Mouse (Mus musculus) myocyte (in vitro differentiated cells): Measurements from ENCODE around the gene Armcx5. TPM values are rescaled to one million over a fixed set of nuclear protein-coding genes. Genes with fewer than 3 reads are reported as not detected.
"Not testable (repeated sequence)": the region's sequence is repeated elsewhere in the genome, so short reads cannot be mapped to it uniquely, and the experiment has no call there.

Experiments
- H3K27me3 ChIP-seq: one replicate; pipeline ENCODE4 v1.6.1; 2011; ENCODE audit not compliant: control insufficient read depth, insufficient read depth, insufficient read length
- H3K36me3 ChIP-seq: one replicate; pipeline ENCODE4 v1.6.1; 2011; ENCODE audit not compliant: control insufficient read depth, insufficient read depth
- H3K4me2 ChIP-seq: one replicate; pipeline ENCODE4 v1.6.1; 2011; ENCODE audit warnings: low read depth, control low read depth
- H3K4me3 ChIP-seq: one replicate; pipeline ENCODE4 v1.5.1; 2011; ENCODE audit warnings: mild to moderate bottlenecking, control low read depth, moderate library complexity
- H3K79me2 ChIP-seq: one replicate; pipeline ENCODE4 v1.6.1; 2011; ENCODE audit not compliant: control insufficient read depth, insufficient read depth
- H3ac ChIP-seq: one replicate; pipeline ENCODE4 v1.6.1; 2011; ENCODE audit not compliant: control insufficient read depth, insufficient read length
- CEBPB ChIP-seq: IDR thresholded peaks from 2 replicates; pipeline ENCODE4 v1.6.1; 2011; ENCODE audit warnings: mild to moderate bottlenecking, moderate library complexity; ENCODE audit not compliant: poor library complexity, insufficient read depth, severe bottlenecking
- E2F4 ChIP-seq: IDR thresholded peaks from one replicate; pipeline ENCODE4 v1.6.1; 2011; ENCODE audit warnings: mild to moderate bottlenecking, control low read depth, moderate library complexity; ENCODE audit not compliant: insufficient read depth
- MAX ChIP-seq: IDR thresholded peaks from one replicate; pipeline ENCODE4 v1.6.1; 2011; ENCODE audit warnings: low read depth, mild to moderate bottlenecking, control low read depth
- MYOD1 ChIP-seq, 3 experiments: IDR thresholded peaks; one replicate each; pipeline ENCODE4 v1.6.1; 2011; ENCODE audit warnings: control low read depth in 2 of 3, low read depth in 2 of 3, mild to moderate bottlenecking in 2 of 3, moderate library complexity in 1 of 3; ENCODE audit not compliant: insufficient read length in 2 of 3, control insufficient read depth in 1 of 3
- MYOG ChIP-seq, 3 experiments: IDR thresholded peaks; one replicate each; pipeline ENCODE4 v1.6.1; 2011; ENCODE audit warnings: control low read depth in 2 of 3, low read depth in 2 of 3, mild to moderate bottlenecking in 2 of 3; ENCODE audit not compliant: insufficient read length in 2 of 3, control insufficient read depth in 1 of 3, insufficient read depth in 1 of 3
- POLR2A ChIP-seq: IDR thresholded peaks from one replicate; pipeline ENCODE4 v1.6.1; 2011; ENCODE audit warnings: low read depth, mild to moderate bottlenecking, control low read depth, moderate library complexity; ENCODE audit not compliant: insufficient read length
- POLR2AphosphoS2 ChIP-seq: IDR thresholded peaks from one replicate; pipeline ENCODE4 v1.6.1; 2011; ENCODE audit warnings: low read depth, control low read depth; ENCODE audit not compliant: insufficient read length
- REST ChIP-seq: IDR thresholded peaks from one replicate; pipeline ENCODE4 v1.6.1; 2011; ENCODE audit warnings: mild to moderate bottlenecking, control low read depth, moderate library complexity; ENCODE audit not compliant: insufficient read depth, insufficient read length
- SRF ChIP-seq: IDR thresholded peaks from one replicate; pipeline ENCODE4 v1.6.1; 2011; ENCODE audit warnings: low read depth; ENCODE audit not compliant: control insufficient read depth, insufficient read length
- TCF12 ChIP-seq: IDR thresholded peaks from one replicate; pipeline ENCODE4 v1.6.1; 2011; ENCODE audit warnings: mild to moderate bottlenecking, control low read depth; ENCODE audit not compliant: poor library complexity, insufficient read depth, severe bottlenecking
- TCF3 ChIP-seq: IDR thresholded peaks from one replicate; pipeline ENCODE4 v1.6.1; 2011; ENCODE audit warnings: low read depth, control low read depth; ENCODE audit not compliant: insufficient read length
- USF1 ChIP-seq: IDR thresholded peaks from one replicate; pipeline ENCODE4 v1.6.1; 2011; ENCODE audit warnings: low read depth, mild to moderate bottlenecking, control low read depth, moderate library complexity
- polyA plus RNA-seq: library from polyadenylated mRNA; unstranded; fragments of >200 nt; fragmentation: generic; extraction: Trizol; gene quantifications from one replicate; pipeline ENCODE4 v1.2.1, GENCODE M21; 2012; ENCODE audit warnings: missing spikeins

Armcx5 gene
- polyA plus RNA-seq, 1 experiment: 1.7 TPM

DNA sequence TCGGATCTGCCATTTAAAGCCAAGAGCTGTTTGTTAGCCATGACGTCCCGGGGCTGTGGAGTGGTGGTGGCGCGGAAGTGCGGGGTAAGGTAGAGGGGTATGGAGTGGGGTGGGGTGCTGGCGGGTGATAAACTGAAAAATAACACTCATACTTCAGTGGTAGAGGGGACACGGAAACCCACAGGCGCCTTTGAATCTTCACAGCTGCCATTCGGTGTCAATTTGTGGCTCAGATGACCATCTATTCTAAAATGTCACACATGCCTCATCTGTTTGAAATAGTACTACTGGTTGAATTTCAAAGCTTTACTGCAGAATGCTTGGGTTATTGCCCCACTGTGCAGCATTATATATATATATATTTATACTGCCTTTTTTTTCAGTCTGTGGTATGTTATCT, 17.4 kb upstream of the Armcx5 start, which contains the start of gene Tmsb15a:
TSS of gene Tmsb15a (minus strand) at position 101 of the 400 bp plus-strand sequence.
- no peak within 1 kb of the TSS for H3K4me2 ChIP-seq
- no peaks in the 10 kb centered on the region for H3K27me3 ChIP-seq
- TF ChIP-seq USF1 (no peak), E2F4 (no peak), MYOG (IDR thresholded peaks at IDR 0.05; ENCODE audit: control insufficient read depth in 1 of 3, insufficient read depth in 1 of 3, insufficient read length in 2 of 3, low read depth in 2 of 3) (no peak), TCF3 (no peak), MAX (no peak), CEBPB (no peak), TCF12 (no peak), POLR2A (no peak), MYOD1 (IDR thresholded peaks at IDR 0.05; ENCODE audit: control insufficient read depth in 1 of 3, insufficient read length in 2 of 3, low read depth in 2 of 3) (no peak), SRF (no peak), POLR2AphosphoS2 (no peak), REST (no peak)
- no peaks in the 10 kb centered on the region for H3K79me2 ChIP-seq
- no peak within 1 kb of the TSS for H3ac ChIP-seq
- no peak within 1 kb of the TSS for H3K4me3 ChIP-seq
- H3K36me3 ChIP-seq: no peaks in the 10 kb centered on the region

DNA sequence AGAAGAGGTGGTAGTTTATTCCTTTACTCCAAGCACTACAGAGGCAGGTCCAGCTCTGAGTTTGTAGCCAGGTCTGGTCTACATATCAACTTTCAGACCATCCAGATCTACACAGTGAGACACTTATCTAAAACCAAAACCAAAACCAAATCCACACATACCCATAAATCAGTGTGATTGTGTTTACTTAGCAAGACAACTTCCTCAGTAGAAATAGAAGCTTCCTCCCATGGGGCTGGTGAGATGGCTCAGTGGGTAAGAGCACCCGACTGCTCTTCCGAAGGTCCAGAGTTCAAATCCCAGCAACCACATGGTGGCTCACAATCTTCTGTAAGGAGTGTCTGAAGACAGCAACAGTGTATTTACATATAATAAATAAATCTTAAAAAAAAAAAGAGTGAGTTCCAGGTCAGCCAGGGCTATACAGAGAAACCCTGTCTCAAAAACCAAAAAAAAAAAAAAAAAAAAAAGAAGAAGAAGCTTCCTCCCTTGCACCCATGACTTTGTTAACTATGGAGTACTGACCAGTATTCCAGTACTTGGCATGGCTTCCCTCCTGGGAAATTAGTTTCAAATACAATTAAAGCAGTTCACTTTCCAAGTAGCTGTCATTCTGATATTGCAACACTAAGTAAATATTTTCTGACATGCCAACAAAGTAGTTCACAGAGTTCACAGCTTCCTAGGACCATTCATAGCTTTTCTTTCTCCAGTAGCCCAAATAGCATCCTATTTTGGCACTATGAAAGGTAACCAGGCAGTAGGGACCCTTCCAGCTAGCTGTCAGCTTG, 3.6 kb upstream of the Armcx5 start:
- no peak for TF ChIP-seq MYOG (IDR thresholded peaks at IDR 0.05; ENCODE audit: control insufficient read depth in 1 of 3, insufficient read depth in 1 of 3, insufficient read length in 2 of 3, low read depth in 2 of 3)
- TF ChIP-seq POLR2AphosphoS2: no peak
- no peak for TF ChIP-seq MAX
- no peak for TF ChIP-seq SRF
- TF ChIP-seq POLR2A: no peak
- no peak for TF ChIP-seq E2F4
- TF ChIP-seq USF1: no peak
- no peak for TF ChIP-seq TCF3
- TF ChIP-seq TCF12: no peak
- no peak for TF ChIP-seq MYOD1 (IDR thresholded peaks at IDR 0.05; ENCODE audit: control insufficient read depth in 1 of 3, insufficient read length in 2 of 3, low read depth in 2 of 3)
- no peak for TF ChIP-seq CEBPB
- no peak for TF ChIP-seq REST
- H3K4me3 ChIP-seq: no peak overlapping the region
- H3ac ChIP-seq: no peak overlapping the region
- no peaks in the 10 kb centered on the region for H3K36me3 ChIP-seq
- H3K27me3 ChIP-seq: no peaks in the 10 kb centered on the region
- no peak overlapping the region for H3K4me2 ChIP-seq
- H3K79me2 ChIP-seq: peaks cover 12% of the 10 kb centered on the region

DNA sequence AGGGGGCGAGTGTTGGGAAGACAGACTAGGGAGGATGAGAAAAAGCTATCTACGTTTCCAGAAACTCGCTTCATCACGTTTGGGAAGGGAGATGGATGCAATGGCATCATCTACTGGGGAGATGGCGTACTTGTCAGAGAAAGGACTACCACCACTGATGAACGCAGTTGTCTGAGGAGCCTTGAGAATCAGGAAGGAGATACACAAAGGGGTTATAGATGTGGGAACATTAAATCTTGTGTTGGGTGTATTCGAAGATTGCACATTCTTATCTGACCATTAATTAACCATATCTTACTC, 473 bp downstream of the Armcx5 start:
- Histone ChIP-seq H3K4me2 (peak overlapping the region; percentile 82), H3ac (no peak overlapping the region), H3K36me3 (no peaks in the 10 kb centered on the region), H3K4me3 (peak overlapping the region; percentile 65), H3K79me2 (peaks cover 15% of the 10 kb centered on the region), H3K27me3 (no peaks in the 10 kb centered on the region)
- TF ChIP-seq E2F4 (no peak), POLR2AphosphoS2 (no peak), TCF3 (no peak), POLR2A (no peak), MYOD1 (IDR thresholded peaks at IDR 0.05; ENCODE audit: control insufficient read depth in 1 of 3, insufficient read length in 2 of 3, low read depth in 2 of 3) (no peak), USF1 (no peak), MAX (no peak), TCF12 (no peak), REST (no peak), SRF (no peak), MYOG (IDR thresholded peaks at IDR 0.05; ENCODE audit: control insufficient read depth in 1 of 3, insufficient read depth in 1 of 3, insufficient read length in 2 of 3, low read depth in 2 of 3) (no peak), CEBPB (no peak)

DNA sequence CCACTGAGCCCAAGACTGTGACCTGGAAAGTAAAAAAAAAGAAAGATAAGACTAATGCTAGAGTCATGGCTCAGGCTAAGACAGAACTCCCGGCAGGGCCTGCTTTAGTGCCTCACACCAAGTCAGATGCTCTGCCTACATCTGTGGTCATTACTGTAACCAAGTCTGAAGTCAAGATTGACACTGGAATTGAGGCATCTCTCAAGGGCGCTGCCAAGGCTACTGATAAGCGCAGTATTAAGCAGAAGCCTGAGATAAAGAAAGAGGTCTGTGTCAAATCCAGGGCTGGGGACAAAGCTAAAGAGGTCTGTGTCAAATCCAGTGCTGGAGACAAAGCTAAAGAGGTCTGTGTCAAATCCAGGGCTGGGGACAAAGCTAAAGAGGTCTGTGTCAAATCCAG, 2.8 kb downstream of the Armcx5 start:
- H3K4me2 ChIP-seq, H3K27me3 ChIP-seq, H3ac ChIP-seq, H3K36me3 ChIP-seq, H3K4me3 ChIP-seq: not testable (repeated sequence)
- peaks cover 15% of the 10 kb centered on the region for H3K79me2 ChIP-seq

DNA sequence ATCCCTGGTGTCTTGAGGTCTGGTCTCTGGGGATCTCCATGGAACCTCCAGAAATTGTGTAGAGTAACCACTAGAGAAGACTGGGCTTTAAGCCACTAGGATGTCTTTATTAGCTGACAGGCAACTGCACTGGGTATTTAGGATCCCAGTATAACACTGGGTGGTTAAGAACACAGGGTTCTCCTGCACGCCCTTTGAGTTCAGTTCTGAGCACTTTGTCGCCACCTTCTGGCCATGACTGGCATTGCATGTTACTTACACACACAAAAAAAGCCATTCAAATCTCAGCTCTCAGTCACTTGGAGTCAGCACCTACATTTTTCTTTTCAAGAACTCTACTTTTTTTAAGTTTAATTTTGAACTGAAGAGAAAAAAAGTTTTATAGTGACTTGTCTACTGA, 10.3 kb downstream of the Armcx5 start:
- H3ac ChIP-seq: no peak overlapping the region
- peaks cover 5% of the 10 kb centered on the region for H3K36me3 ChIP-seq
- no peak for TF ChIP-seq REST
- TF ChIP-seq TCF3: no peak
- TF ChIP-seq MAX: no peak
- TF ChIP-seq SRF: no peak
- TF ChIP-seq MYOD1 (IDR thresholded peaks at IDR 0.05; ENCODE audit: control insufficient read depth in 1 of 3, insufficient read length in 2 of 3, low read depth in 2 of 3): no peak
- no peak for TF ChIP-seq E2F4
- TF ChIP-seq TCF12: no peak
- H3K4me3 ChIP-seq: no peak overlapping the region
- H3K4me2 ChIP-seq: no peak overlapping the region
- H3K27me3 ChIP-seq: no peaks in the 10 kb centered on the region
- no peaks in the 10 kb centered on the region for H3K79me2 ChIP-seq
